Mouse (Mus musculus) heart, postnatal 14 days (tissue): ENCODE data around the gene Bco1. TPM values are rescaled to one million over a fixed set of nuclear protein-coding genes. Genes with fewer than 3 reads are reported as not detected.

Experiments used
- DNase-seq, 2 experiments: peaks; one replicate each; pipeline ENCODE4 v3.0.0; 2021 to 2022
- intact Hi-C: fragments of 180-260 bp; cut with DNase I; formaldehyde crosslinking; loops from one replicate; pipeline ENCODE4 v1.15.1; 2025
- total RNA-seq, 2 experiments: library from RNA; stranded (reverse); gene quantifications; 2 replicates each; pipeline ENCODE4 v1.2.3; 2021

The Bco1 gene
- total RNA-seq, 2 experiments from 2014 or later: not detected

DNA sequence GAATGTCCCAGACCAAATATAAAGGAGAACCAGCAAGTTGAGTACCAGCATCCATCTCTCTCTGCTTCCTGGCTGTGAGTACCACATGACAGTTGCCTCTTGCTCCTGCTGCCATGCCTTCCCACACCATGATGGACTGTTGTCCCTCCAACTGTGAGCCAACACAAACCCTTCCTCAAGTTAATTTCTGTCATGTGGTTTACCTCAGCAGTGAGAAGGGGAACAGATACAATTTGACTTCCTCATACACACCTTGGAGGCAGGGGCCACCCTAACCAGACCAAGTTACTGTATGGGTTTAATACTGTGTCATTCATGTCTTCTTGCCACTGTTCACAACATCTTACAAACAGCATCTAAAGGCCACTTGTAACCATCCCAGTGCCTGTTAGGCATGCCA, 8.6 kb upstream of the Bco1 start:
- intact Hi-C loops: no loop called here
- DNase-seq: no peak

GRCm38 (mm10) chr8:117089802-117090201, 5.9 kb upstream of the Bco1 start:
- DNase-seq: no peak
- intact Hi-C loops: no loop called here

- peak; percentile 48 to 58 for DNase-seq
- intact Hi-C loops: no loop called here
Observed at GRCm38 (mm10) chr8:117094053-117094452, 1.6 kb upstream of the Bco1 start.

- DNase-seq: no peak
- intact Hi-C loops: no loop called here
Observed at GRCm38 (mm10) chr8:117097051-117097563, 1.5 kb downstream of the Bco1 start.

DNA sequence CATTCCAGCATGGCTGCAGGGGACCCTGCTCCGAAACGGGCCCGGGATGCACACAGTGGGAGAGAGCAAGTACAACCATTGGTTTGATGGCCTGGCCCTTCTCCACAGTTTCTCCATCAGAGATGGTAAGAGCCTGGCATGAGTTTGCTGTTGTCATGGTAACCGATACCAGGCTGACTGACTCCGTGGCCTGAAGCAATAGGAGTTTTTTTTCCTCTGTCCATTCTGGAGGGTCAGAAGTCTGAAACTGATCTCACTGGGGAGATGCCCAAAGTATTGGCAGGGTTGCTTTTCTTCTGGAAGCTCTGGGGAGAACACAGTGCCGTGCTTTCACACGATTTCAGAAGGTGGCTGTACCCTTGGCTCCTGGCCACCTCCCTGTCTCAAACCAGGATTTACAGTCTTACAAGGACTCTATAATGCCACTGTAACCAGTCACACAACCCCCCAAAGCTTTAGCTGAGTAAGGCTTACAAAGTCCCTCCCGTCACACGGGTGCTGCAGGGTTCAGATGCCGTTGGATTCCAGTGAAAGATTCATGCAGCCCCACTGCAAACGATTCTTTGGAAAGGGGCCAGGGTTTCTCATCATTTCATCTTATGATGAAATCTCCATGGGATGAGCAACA, 2.0 kb downstream of the Bco1 start:
- DNase-seq: no peak
- intact Hi-C loops: no loop called here

DNA sequence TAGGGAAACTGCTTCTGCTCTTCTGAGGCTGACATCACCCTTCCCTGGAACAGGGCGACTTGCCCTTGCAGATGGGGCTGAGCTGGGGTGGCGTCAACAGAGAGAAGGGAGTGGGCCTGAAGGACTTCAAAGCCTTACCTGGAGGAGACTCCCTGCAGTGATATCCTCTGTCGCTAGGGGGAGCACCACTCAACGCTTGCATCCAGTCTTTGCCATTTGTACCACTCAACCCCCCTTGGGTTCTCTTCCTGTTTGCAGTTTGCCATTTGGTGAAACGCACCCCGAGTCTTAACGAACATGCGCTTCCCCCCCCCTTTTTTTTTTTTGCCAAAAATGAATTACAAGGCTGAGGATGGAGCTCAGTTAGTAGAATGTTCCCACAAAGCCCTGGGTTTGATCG, 11.9 kb downstream of the Bco1 start:
- peak; percentile 64 to 77 for DNase-seq
- intact Hi-C loops: loop anchor here (1.0 to 10.0 kb wide), 3 partner anchors 90 to 368 kb away; no protein-coding TSS in a partner anchor

- no peak for DNase-seq
- intact Hi-C loops: loop anchor here (5.0 to 10.0 kb wide), 2 partner anchors 88 to 266 kb away; no protein-coding TSS in a partner anchor
Observed at GRCm38 (mm10) chr8:117109018-117109711, 13.5 kb downstream of the Bco1 start.

GRCm38 (mm10) chr8:117109801-117110390, 14.2 kb downstream of the Bco1 start:
- intact Hi-C loops: loop anchor here (5.0 to 10.0 kb wide), 2 partner anchors 87 to 265 kb away; no protein-coding TSS in a partner anchor

DNA sequence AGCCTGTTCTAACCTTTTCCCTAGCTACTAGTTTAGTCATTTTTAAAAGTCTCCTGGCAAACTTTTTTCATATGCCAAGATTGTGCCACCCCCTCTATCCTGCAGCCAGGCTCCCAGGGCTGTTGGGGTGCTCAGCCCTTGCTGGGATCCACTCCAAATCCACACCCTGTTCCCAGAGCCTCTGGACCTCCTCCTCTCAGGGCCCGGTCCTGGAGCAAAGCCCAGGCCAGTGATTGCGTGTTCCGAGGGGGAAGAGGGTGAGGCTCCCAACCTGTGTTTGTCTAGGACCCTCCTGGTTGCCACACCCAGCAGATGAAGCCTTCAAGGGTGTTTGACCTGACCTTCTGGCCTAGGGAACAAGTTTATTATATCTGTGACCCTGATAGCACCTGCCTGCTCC, 16.0 kb downstream of the Bco1 start:
- DNase-seq: peak; percentile 16 to 21
- intact Hi-C loops: no loop called here

More at GRCm38 (mm10) chr8:117109801-117110390, 14.2 kb downstream of the Bco1 start:
- peak; percentile 56 to 73 for DNase-seq

GRCm38 (mm10) chr8:117112261-117112660, 16.6 kb downstream of the Bco1 start:
- no peak for DNase-seq
- intact Hi-C loops: no loop called here

GRCm38 (mm10) chr8:117115094-117115493, 19.4 kb downstream of the Bco1 start:
- DNase-seq: no peak
- intact Hi-C loops: no loop called here

DNA sequence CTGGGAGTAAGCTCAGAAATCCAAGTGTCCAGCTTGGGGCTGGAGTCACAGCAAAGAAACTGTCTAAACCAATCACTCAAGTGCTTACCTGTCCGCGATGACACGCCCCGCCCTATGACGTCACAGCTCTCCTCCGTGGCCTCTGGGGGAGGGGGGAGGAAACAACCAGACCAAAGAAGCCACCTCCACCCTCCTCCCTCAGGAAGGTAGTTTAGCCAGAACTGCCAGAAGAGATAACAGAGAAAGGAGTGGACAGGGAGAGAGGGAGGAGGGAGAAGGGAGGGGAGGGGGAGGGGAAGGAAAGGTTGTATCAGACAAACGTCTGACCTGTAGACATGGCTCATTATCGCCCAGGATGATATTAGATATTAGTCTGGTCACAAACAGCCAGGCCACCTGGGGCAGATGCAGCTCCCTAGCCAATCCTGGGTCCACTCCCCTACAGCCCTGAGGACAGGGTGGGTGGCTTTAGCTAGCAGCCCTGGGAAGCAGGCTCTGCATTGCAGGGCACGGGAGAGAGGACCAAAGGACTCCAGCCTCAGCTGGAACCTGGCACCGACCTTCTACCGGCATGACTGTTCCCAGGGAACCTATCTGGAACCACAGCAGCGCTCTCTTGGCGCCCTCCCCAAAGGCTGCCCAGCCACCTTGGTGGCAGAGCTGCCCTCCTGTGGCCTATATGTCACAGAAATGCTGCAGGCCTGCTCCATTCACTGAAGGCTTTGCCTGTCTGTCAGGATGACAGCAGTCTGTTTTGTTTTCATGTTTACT, 20.2 kb downstream of the Bco1 start:
- peak; percentile 36 to 44 for DNase-seq
- intact Hi-C loops: no loop called here

GRCm38 (mm10) chr8:117116534-117116933, 20.9 kb downstream of the Bco1 start:
- intact Hi-C loops: no loop called here

GRCm38 (mm10) chr8:117118409-117118808, 22.8 kb downstream of the Bco1 start:
- no peak for DNase-seq
- intact Hi-C loops: no loop called here

More at GRCm38 (mm10) chr8:117116534-117116933, 20.9 kb downstream of the Bco1 start:
- DNase-seq: no peak

- intact Hi-C loops: no loop called here
- DNase-seq: no peak
Observed at GRCm38 (mm10) chr8:117121277-117121676, 25.6 kb downstream of the Bco1 start.

DNA sequence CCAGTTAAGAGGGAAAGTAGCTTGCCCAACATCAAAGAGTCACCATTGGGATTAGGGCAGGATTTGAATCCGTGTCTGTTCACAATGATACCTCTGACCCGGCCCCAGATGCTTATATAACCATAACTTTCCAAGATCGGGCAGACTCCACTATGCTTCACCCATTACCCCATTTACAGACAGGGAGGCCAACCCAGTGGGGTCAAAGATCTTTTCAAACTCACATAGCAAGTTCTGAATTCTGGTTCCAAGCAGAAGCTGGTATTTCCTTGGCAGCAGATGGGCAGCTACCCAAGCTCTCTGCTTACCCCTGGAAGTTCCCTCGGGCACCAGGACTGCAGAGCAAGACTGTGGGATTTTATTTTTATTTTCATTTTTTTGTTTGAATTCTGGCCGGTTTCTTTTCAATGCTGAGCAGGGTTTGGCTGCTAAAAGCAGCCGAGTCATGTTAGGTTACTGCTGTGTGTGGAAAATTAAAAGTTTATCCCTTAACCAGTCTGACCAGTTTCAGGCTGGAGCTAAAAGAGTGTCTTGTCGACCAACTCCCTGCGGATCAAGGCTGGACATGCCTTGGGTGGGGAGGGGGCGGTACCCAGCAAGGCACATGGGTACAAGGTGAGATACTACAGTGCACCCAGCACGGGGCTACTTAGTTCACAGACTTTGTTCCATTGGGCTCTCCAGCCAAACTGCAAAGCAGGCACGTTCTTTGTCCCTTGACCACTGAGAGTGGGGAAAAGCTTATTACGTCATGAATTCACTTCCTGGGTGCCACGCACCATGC, 28.4 kb downstream of the Bco1 start:
- intact Hi-C loops: no loop called here

DNA sequence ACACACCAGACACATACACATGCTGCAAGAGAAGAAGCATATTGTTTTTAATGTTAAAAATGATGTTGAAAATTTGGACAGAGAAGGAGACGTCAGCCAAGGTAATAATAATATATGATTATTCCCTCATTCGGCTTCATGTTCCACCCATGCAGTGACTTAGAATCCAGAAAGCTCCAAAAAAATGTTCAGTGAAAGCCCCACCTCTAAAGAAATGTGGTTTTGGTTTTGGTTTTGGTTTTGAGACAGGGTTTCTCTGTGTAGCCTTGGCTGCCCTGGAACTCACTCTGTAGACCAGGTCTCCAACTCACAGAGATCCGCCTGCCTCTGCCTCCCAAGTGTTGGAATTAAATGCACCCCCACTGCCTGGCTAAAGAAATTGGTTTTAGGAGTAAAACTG, 30.2 kb downstream of the Bco1 start:
- intact Hi-C loops: no loop called here
- no peak for DNase-seq

More for the DNA sequence above, 28.4 kb downstream of the Bco1 start:
- no peak for DNase-seq

GRCm38 (mm10) chr8:117126411-117126810, 30.8 kb downstream of the Bco1 start:
- DNase-seq: no peak
- intact Hi-C loops: no loop called here

DNA sequence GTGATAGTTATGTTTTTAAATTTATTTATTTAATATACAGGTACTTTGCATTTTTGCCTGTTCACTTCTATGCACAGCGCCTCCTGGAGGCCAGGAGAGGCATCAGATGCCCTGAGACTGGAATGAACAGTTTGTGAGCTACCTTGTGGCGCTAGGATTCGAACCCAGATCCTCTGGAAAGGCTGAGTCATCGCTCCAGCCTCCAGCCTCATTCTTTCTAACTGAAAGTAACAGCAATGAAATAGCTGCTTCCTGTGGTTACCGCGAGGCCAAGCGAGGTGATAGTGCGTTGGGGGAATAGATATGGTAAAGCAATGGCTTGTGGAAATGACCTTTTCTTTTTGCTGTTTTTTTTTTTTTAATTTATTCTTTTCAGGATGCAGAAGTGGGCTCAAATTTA, 31.4 kb downstream of the Bco1 start:
- intact Hi-C loops: no loop called here
- no peak for DNase-seq

DNA sequence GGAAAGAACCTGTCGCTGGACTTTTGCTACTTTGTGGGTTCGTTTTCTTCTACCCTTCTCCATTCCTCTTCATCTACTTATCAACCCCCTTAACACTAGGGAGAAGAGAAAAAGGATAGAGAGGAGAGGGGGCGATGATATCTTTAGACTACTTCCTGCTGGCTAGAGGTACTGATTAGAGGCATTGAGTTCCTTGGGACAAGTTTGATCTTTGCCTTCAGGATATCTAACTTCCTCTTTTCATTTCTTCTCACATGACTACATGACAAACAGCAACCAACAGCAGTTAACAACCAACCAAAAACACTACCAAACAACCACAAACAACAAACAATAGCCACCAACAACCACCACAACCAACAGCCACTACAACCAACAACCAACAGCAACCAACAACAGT, 38.0 kb downstream of the Bco1 start:
- no peak for DNase-seq
- intact Hi-C loops: no loop called here
